Mouse (Mus musculus): ENCODE data around the gene Ttc23. TPM values are rescaled to one million over a fixed set of nuclear protein-coding genes. Genes with fewer than 3 reads are reported as not detected.

Ttc23 gene
- polyA plus RNA-seq, 1 experiment = 1.2 TPM

- H3K4me1 ChIP-seq (ENCODE audit: control insufficient read depth, insufficient read depth, insufficient read length) = no peaks in the 10 kb centered on the region
- H3K27ac ChIP-seq (ENCODE audit: insufficient read depth, low read length) = no peak overlapping the region
- WGBS = 76% methylated on average over 12 of the region's 12 CpGs
- H3K4me3 ChIP-seq (ENCODE audit: extremely low read depth, insufficient read depth, insufficient read length) = no peak overlapping the region
- DNase-seq (ENCODE audit: low read depth in 1 of 2, low spot score in 2 of 2) = no peak
- H3K27me3 ChIP-seq (ENCODE audit: control insufficient read depth, insufficient read depth, low read length) = no peaks in the 10 kb centered on the region
- TF ChIP-seq CTCF (IDR thresholded peaks at IDR 0.05; ENCODE audit: extremely low read depth, insufficient read depth, insufficient read length, insufficient replicate concordance) (no peak), POLR2A (IDR thresholded peaks at IDR 0.05; ENCODE audit: low read depth, low read length) (no peak)
- no peaks in the 10 kb centered on the region for H3K36me3 ChIP-seq (ENCODE audit: control insufficient read depth, insufficient read depth, low read length)
These were observed 129.6 kb downstream of the Ttc23 start for GRCm38 (mm10) chr7:67776636-67777305.

GRCm38 (mm10) chr7:67787861-67788260 lies 140.7 kb downstream of the Ttc23 start:
- Histone ChIP-seq H3K27me3 (ENCODE audit: control insufficient read depth, insufficient read depth, low read length) (no peaks in the 10 kb centered on the region), H3K27ac (ENCODE audit: insufficient read depth, low read length) (no peak overlapping the region), H3K4me3 (ENCODE audit: extremely low read depth, insufficient read depth, insufficient read length) (no peak overlapping the region), H3K4me1 (ENCODE audit: control insufficient read depth, insufficient read depth, insufficient read length) (no peaks in the 10 kb centered on the region), H3K36me3 (ENCODE audit: control insufficient read depth, insufficient read depth, low read length) (no peaks in the 10 kb centered on the region)
- DNase-seq (ENCODE audit: low read depth in 1 of 2, low spot score in 2 of 2) = no peak
- 75% methylated on average over 2 of the region's 2 CpGs for WGBS
- TF ChIP-seq POLR2A (IDR thresholded peaks at IDR 0.05; ENCODE audit: low read depth, low read length) (no peak), CTCF (IDR thresholded peaks at IDR 0.05; ENCODE audit: extremely low read depth, insufficient read depth, insufficient read length, insufficient replicate concordance) (no peak)

DNA sequence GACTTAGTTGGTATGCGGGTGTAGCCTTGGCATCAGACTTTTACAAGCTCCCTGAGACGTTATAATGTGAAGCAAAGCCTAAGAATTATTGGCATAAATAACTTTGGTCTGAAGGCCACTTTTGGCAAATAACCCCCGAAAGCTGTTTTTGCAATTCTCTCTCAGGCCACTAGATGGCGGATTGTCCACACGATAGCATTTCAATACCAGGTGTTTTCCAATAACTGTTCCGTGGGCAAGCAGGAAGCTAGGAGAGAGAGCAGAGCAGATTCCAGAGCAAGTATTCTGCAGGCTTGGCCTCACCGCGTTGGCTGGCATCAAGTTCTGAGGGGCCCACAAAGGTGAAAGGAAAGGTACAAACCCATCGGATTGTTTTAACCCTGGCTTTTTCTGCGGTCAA lies 141.5 kb downstream of the Ttc23 start:
- TF ChIP-seq CTCF (IDR thresholded peaks at IDR 0.05; ENCODE audit: extremely low read depth, insufficient read depth, insufficient read length, insufficient replicate concordance) = peak; percentile 56; the same call in 1 of the 2 replicates
- no peak for TF ChIP-seq POLR2A (IDR thresholded peaks at IDR 0.05; ENCODE audit: low read depth, low read length)
- no peaks in the 10 kb centered on the region for H3K27me3 ChIP-seq (ENCODE audit: control insufficient read depth, insufficient read depth, low read length)
- WGBS = 18% methylated on average over 10 of the region's 10 CpGs
- H3K4me1 ChIP-seq (ENCODE audit: control insufficient read depth, insufficient read depth, insufficient read length) = no peaks in the 10 kb centered on the region
- H3K36me3 ChIP-seq (ENCODE audit: control insufficient read depth, insufficient read depth, low read length) = no peaks in the 10 kb centered on the region
- H3K4me3 ChIP-seq (ENCODE audit: extremely low read depth, insufficient read depth, insufficient read length) = no peak overlapping the region
- no peak overlapping the region for H3K27ac ChIP-seq (ENCODE audit: insufficient read depth, low read length)
- DNase-seq (ENCODE audit: low read depth in 1 of 2, low spot score in 2 of 2) = peak in 1 of 2 experiments; percentile 24

DNA sequence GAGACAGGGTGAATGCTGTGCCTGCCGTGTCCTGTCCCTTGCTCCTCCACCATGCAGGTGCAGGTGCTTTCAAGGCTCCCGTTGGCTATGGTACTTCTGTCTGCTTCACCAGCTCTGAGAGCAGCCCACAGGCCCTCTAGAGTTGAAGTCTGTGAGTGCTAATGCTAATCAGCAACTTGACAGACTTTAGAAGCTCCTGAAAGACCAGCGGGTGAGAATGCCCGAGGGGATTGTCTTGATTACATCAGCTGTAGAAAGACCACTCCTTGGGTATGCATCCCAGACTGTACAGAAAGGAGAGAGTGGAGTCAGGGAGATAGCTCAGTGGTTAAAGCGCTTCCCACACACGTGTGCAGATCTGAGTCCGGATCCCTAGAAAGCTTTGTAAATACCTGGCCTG lies 144.0 kb downstream of the Ttc23 start:
- TF ChIP-seq CTCF (IDR thresholded peaks at IDR 0.05; ENCODE audit: extremely low read depth, insufficient read depth, insufficient read length, insufficient replicate concordance) = no peak
- TF ChIP-seq POLR2A (IDR thresholded peaks at IDR 0.05; ENCODE audit: low read depth, low read length) = no peak
- no peak for DNase-seq (ENCODE audit: low read depth in 1 of 2, low spot score in 2 of 2)
- H3K4me1 ChIP-seq (ENCODE audit: control insufficient read depth, insufficient read depth, insufficient read length) = no peaks in the 10 kb centered on the region
- H3K27me3 ChIP-seq (ENCODE audit: control insufficient read depth, insufficient read depth, low read length) = no peaks in the 10 kb centered on the region
- no peak overlapping the region for H3K27ac ChIP-seq (ENCODE audit: insufficient read depth, low read length)
- WGBS = 76% methylated on average over 7 of the region's 7 CpGs
- H3K4me3 ChIP-seq (ENCODE audit: extremely low read depth, insufficient read depth, insufficient read length) = no peak overlapping the region
- no peaks in the 10 kb centered on the region for H3K36me3 ChIP-seq (ENCODE audit: control insufficient read depth, insufficient read depth, low read length)

GRCm38 (mm10) chr7:67793449-67793848 lies 146.2 kb downstream of the Ttc23 start:
- Histone ChIP-seq H3K27ac (ENCODE audit: insufficient read depth, low read length) (no peak overlapping the region), H3K4me1 (ENCODE audit: control insufficient read depth, insufficient read depth, insufficient read length) (no peaks in the 10 kb centered on the region), H3K27me3 (ENCODE audit: control insufficient read depth, insufficient read depth, low read length) (no peaks in the 10 kb centered on the region), H3K4me3 (ENCODE audit: extremely low read depth, insufficient read depth, insufficient read length) (no peak overlapping the region), H3K36me3 (ENCODE audit: control insufficient read depth, insufficient read depth, low read length) (no peaks in the 10 kb centered on the region)
- DNase-seq (ENCODE audit: low read depth in 1 of 2, low spot score in 2 of 2) = no peak
- WGBS = 79% methylated on average over 7 of the region's 7 CpGs
- no peak for TF ChIP-seq CTCF (IDR thresholded peaks at IDR 0.05; ENCODE audit: extremely low read depth, insufficient read depth, insufficient read length, insufficient replicate concordance)
- TF ChIP-seq POLR2A (IDR thresholded peaks at IDR 0.05; ENCODE audit: low read depth, low read length) = no peak

GRCm38 (mm10) chr7:67797065-67797464 lies 149.9 kb downstream of the Ttc23 start:
- Histone ChIP-seq H3K4me3 (ENCODE audit: extremely low read depth, insufficient read depth, insufficient read length) (no peak overlapping the region), H3K4me1 (ENCODE audit: control insufficient read depth, insufficient read depth, insufficient read length) (no peaks in the 10 kb centered on the region), H3K27me3 (ENCODE audit: control insufficient read depth, insufficient read depth, low read length) (no peaks in the 10 kb centered on the region), H3K36me3 (ENCODE audit: control insufficient read depth, insufficient read depth, low read length) (no peaks in the 10 kb centered on the region), H3K27ac (ENCODE audit: insufficient read depth, low read length) (no peak overlapping the region)
- DNase-seq (ENCODE audit: low read depth in 1 of 2, low spot score in 2 of 2) = no peak
- WGBS = 72% methylated on average over 8 of the region's 8 CpGs
- TF ChIP-seq POLR2A (IDR thresholded peaks at IDR 0.05; ENCODE audit: low read depth, low read length) (no peak), CTCF (IDR thresholded peaks at IDR 0.05; ENCODE audit: extremely low read depth, insufficient read depth, insufficient read length, insufficient replicate concordance) (no peak)

DNA sequence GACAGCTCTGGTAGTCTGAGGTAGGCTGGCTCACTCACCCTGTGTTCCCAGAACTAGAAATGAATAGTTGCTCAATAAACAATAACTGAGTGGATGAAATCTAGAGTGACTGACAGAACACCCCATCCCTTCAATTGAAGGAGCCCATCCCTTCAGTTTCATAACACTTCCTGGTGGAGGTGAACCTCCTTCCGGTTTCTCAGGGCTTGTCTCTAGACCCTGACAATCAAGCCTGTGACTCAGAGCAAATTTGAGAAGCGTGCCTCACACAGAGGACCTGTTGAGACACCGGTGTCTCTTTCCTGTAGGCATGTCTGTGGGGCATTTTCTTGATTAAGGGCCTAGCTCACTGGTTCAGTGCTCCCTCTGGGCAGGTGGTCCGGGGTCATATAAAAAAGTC lies 151.3 kb downstream of the Ttc23 start:
- no peak for TF ChIP-seq POLR2A (IDR thresholded peaks at IDR 0.05; ENCODE audit: low read depth, low read length)
- no peak for TF ChIP-seq CTCF (IDR thresholded peaks at IDR 0.05; ENCODE audit: extremely low read depth, insufficient read depth, insufficient read length, insufficient replicate concordance)
- Histone ChIP-seq H3K36me3 (ENCODE audit: control insufficient read depth, insufficient read depth, low read length) (no peaks in the 10 kb centered on the region), H3K4me1 (ENCODE audit: control insufficient read depth, insufficient read depth, insufficient read length) (no peaks in the 10 kb centered on the region), H3K27ac (ENCODE audit: insufficient read depth, low read length) (no peak overlapping the region), H3K4me3 (ENCODE audit: extremely low read depth, insufficient read depth, insufficient read length) (no peak overlapping the region), H3K27me3 (ENCODE audit: control insufficient read depth, insufficient read depth, low read length) (no peaks in the 10 kb centered on the region)
- DNase-seq (ENCODE audit: low read depth in 1 of 2, low spot score in 2 of 2) = no peak
- 69% methylated on average over 4 of the region's 4 CpGs for WGBS

All from spleen, adult 2 months (tissue).